Mouse (Mus musculus) right cerebral cortex, postnatal 36 days (tissue): ENCODE results near the gene Cd163l1.

Experiments used
- DNase-seq, 2 experiments: peaks; one replicate each; pipeline ENCODE4 v3.0.0; 2022; ENCODE audit warnings: low spot score in 2 of 2, mixed read lengths in 1 of 2

Cd163l1 gene

GRCm38 (mm10) chr7:140220375-140220774 is 2.3 kb downstream of the Cd163l1 start:
- DNase-seq: no peak

- no peak for DNase-seq
Measured at GRCm38 (mm10) chr7:140224209-140224608, 6.1 kb downstream of the Cd163l1 start.

- no peak for DNase-seq
Measured at GRCm38 (mm10) chr7:140228476-140228875, 10.4 kb downstream of the Cd163l1 start.

GRCm38 (mm10) chr7:140231026-140231425 is 13.0 kb downstream of the Cd163l1 start:
- DNase-seq: no peak

GRCm38 (mm10) chr7:140233696-140234095 is 15.6 kb downstream of the Cd163l1 start:
- no peak for DNase-seq

GRCm38 (mm10) chr7:140247216-140247615 is 29.1 kb downstream of the Cd163l1 start, which contains the start of gene 5830411N06Rik:
5830411N06Rik (plus strand) TSS chr7:140247284.
- DNase-seq: no peak

GRCm38 (mm10) chr7:140253780-140254299 is 35.8 kb downstream of the Cd163l1 start:
- no peak for DNase-seq
